Mouse (Mus musculus): ENCODE data around the gene Gm5039.
"Not testable (repeated sequence)": the region's sequence is repeated elsewhere in the genome, so short reads cannot be mapped to it uniquely, and the experiment has no call there.

GRCm38 (mm10) chr12:88336662-88337413 is 13.0 kb upstream of the Gm5039 start:
- TF ChIP-seq GATA1 (IDR thresholded peaks at IDR 0.05; ENCODE audit: borderline replicate concordance, low read length); FLI1 (IDR thresholded peaks at IDR 0.05; ENCODE audit: low read length): not testable (repeated sequence)

All from megakaryocyte, embryonic 14.5 days (primary cell).